Mouse (Mus musculus): ENCODE measurements around the gene Gm10964.

The Gm10964 gene

GRCm38 (mm10) chr3:103779183-103779582 lies 40.0 kb downstream of the Gm10964 start:
- no peak for DNase-seq (ENCODE audit: low read depth, low spot score)

- no peak for DNase-seq (ENCODE audit: low read depth, low spot score)
Measured at GRCm38 (mm10) chr3:103780271-103780670, 41.1 kb downstream of the Gm10964 start.

GRCm38 (mm10) chr3:103780777-103781176 lies 41.6 kb downstream of the Gm10964 start:
- no peak for DNase-seq (ENCODE audit: low read depth, low spot score)

- no peak for DNase-seq (ENCODE audit: low read depth, low spot score)
Measured at GRCm38 (mm10) chr3:103782844-103783609, 43.9 kb downstream of the Gm10964 start.

- peak; percentile 43 for DNase-seq (ENCODE audit: low read depth, low spot score)
Measured at GRCm38 (mm10) chr3:103787225-103787624, 48.1 kb downstream of the Gm10964 start.

GRCm38 (mm10) chr3:103789096-103789495 lies 49.9 kb downstream of the Gm10964 start:
- no peak for DNase-seq (ENCODE audit: low read depth, low spot score)

GRCm38 (mm10) chr3:103789891-103790345 lies 50.8 kb downstream of the Gm10964 start:
- DNase-seq (ENCODE audit: low read depth, low spot score) = peak; percentile 65

GRCm38 (mm10) chr3:103790346-103791145 lies 51.4 kb downstream of the Gm10964 start:
- peak; percentile 52 for DNase-seq (ENCODE audit: low read depth, low spot score)

- peak; percentile 93 for DNase-seq (ENCODE audit: low read depth, low spot score)
Measured at GRCm38 (mm10) chr3:103791230-103792110, 52.3 kb downstream of the Gm10964 start, which contains the start of gene Hipk1. Gene Hipk1, minus strand, starts transcription at chr3:103791563.

- DNase-seq (ENCODE audit: low read depth, low spot score) = peak; percentile 49
Measured at GRCm38 (mm10) chr3:103792111-103792406, 52.9 kb downstream of the Gm10964 start.

- no peak for DNase-seq (ENCODE audit: low read depth, low spot score)
Measured at GRCm38 (mm10) chr3:103792566-103792965, 53.4 kb downstream of the Gm10964 start.

Measured in R1 (cell line).